Mouse (Mus musculus) midbrain, postnatal 0 days (tissue): Measurements from ENCODE around the gene Cmtr1. TPM values are rescaled to one million over a fixed set of nuclear protein-coding genes. Genes with fewer than 3 reads are reported as not detected.

Source experiments
- ATAC-seq: fragments of 200-750 bp; cut with Nextera tagmentation; 2 replicates; pipeline ENCODE4 v1.8.0; 2017; ENCODE audit warnings: moderate number of reproducible peaks, mild to moderate bottlenecking, moderate TSS enrichment, moderate library complexity; ENCODE audit not compliant: low FRiP score
- DNase-seq: peaks from one replicate; pipeline ENCODE4 v3.0.0-alpha.2; 2015; ENCODE audit warnings: low spot score
- H3K27ac ChIP-seq: fragments of 300-500 bp; sonication (generic); 2 replicates; pipeline ENCODE4 v1.5.1; 2014; ENCODE audit warnings: low read depth, mild to moderate bottlenecking, low read length, mixed read lengths
- H3K27me3 ChIP-seq: fragments of 300-500 bp; sonication (generic); 2 replicates; pipeline ENCODE4 v1.6.1; 2014; ENCODE audit warnings: low read length, control low read depth, mixed read lengths; ENCODE audit not compliant: insufficient read depth
- H3K36me3 ChIP-seq: fragments of 300-500 bp; sonication (generic); 2 replicates; pipeline ENCODE4 v1.6.1; 2014; ENCODE audit warnings: low read length, control low read depth, mixed read lengths; ENCODE audit not compliant: insufficient read depth
- H3K4me1 ChIP-seq: fragments of 300-500 bp; sonication (generic); 2 replicates; pipeline ENCODE4 v1.6.1; 2014; ENCODE audit warnings: mild to moderate bottlenecking, control low read depth, antibody characterized with exemption, low read length, mixed read lengths; ENCODE audit not compliant: insufficient read depth
- H3K4me2 ChIP-seq: fragments of 300-500 bp; sonication (generic); 2 replicates; pipeline ENCODE4 v1.6.1; 2014; ENCODE audit warnings: low read depth, mild to moderate bottlenecking, low read length, mixed read lengths; ENCODE audit not compliant: poor library complexity, severe bottlenecking
- H3K4me3 ChIP-seq: fragments of 300-500 bp; sonication (generic); 2 replicates; pipeline ENCODE4 v1.5.1; 2014; ENCODE audit warnings: low read depth, mild to moderate bottlenecking, low read length, moderate library complexity
- H3K9ac ChIP-seq: fragments of 300-500 bp; sonication (generic); replicated peaks from 2 replicates; pipeline ENCODE4 v1.6.1; 2014; ENCODE audit warnings: mild to moderate bottlenecking, low read length, moderate library complexity, mixed read lengths; ENCODE audit not compliant: poor library complexity, severe bottlenecking
- H3K9me3 ChIP-seq: fragments of 300-500 bp; sonication (generic); 2 replicates; pipeline ENCODE4 v1.6.1; 2016; ENCODE audit warnings: low read length, control low read depth
- CTCF ChIP-seq: IDR thresholded peaks from 2 replicates; pipeline ENCODE4 v1.5.1; 2016; ENCODE audit warnings: antibody characterized with exemption, mild to moderate bottlenecking
- WGBS: fragments of 180-500 bp; shearing (Covaris S2); extraction: QIAGEN DNeasy Blood & Tissue Kit; methylation state at CpG from one replicate; pipeline ENCODE4 v1.1.7; 2014; 5-methylcytosine and 5-hydroxymethylcytosine counted together
- polyA plus RNA-seq: library from polyadenylated mRNA; unstranded; fragments of >200 nt; fragmentation: Nextera tagmentation; extraction: Ambion mirVana; gene quantifications from 2 replicates; pipeline ENCODE4 v1.2.1, GENCODE M21; 2015
- total RNA-seq: library from RNA; depleted of rRNA; stranded (reverse); fragments of >200 nt; gene quantifications from 2 replicates; pipeline ENCODE4 v1.2.3, GENCODE M21; 2014

The Cmtr1 gene
- total and polyA plus RNA-seq, 2 experiments from 2014 or later: 58.5 to 105 TPM

- TF ChIP-seq CTCF: no peak
- H3K4me3 ChIP-seq: no peak overlapping the region
- H3K4me2 ChIP-seq: no peak overlapping the region
- no peak for DNase-seq
- no peak overlapping the region for H3K27ac ChIP-seq
- no peaks in the 10 kb centered on the region for H3K9me3 ChIP-seq
- ATAC-seq: no peak
- no peaks in the 10 kb centered on the region for H3K4me1 ChIP-seq
- 90% methylated on average over 9 of the region's 9 CpGs for WGBS
- no peak overlapping the region for H3K9ac ChIP-seq
- peaks cover 74% of the 10 kb centered on the region for H3K36me3 ChIP-seq
- no peaks in the 10 kb centered on the region for H3K27me3 ChIP-seq
Observed at GRCm38 (mm10) chr17:29681669-29682068, 21.3 kb downstream of the Cmtr1 start.

GRCm38 (mm10) chr17:29682261-29682660 is 21.9 kb downstream of the Cmtr1 start:
- WGBS: 84% methylated on average over 7 of the region's 7 CpGs
- Histone ChIP-seq H3K36me3 (peaks cover 72% of the 10 kb centered on the region), H3K9me3 (no peaks in the 10 kb centered on the region), H3K9ac (no peak overlapping the region), H3K4me2 (no peak overlapping the region), H3K27me3 (no peaks in the 10 kb centered on the region), H3K4me1 (no peaks in the 10 kb centered on the region), H3K27ac (no peak overlapping the region), H3K4me3 (no peak overlapping the region)
- TF ChIP-seq CTCF: no peak
- DNase-seq (no peak), ATAC-seq (no peak)

- 86% methylated on average over 2 of the region's 2 CpGs for WGBS
- no peak for DNase-seq
- no peak for ATAC-seq
- H3K4me3 ChIP-seq: no peak overlapping the region
- no peak overlapping the region for H3K4me2 ChIP-seq
- H3K9me3 ChIP-seq: no peaks in the 10 kb centered on the region
- no peaks in the 10 kb centered on the region for H3K27me3 ChIP-seq
- no peak for TF ChIP-seq CTCF
- H3K9ac ChIP-seq: no peak overlapping the region
- H3K4me1 ChIP-seq: no peaks in the 10 kb centered on the region
- H3K27ac ChIP-seq: no peak overlapping the region
- peaks cover 75% of the 10 kb centered on the region for H3K36me3 ChIP-seq
Observed at GRCm38 (mm10) chr17:29683127-29683526, 22.7 kb downstream of the Cmtr1 start.

- WGBS: 94% methylated on average over 4 of the region's 4 CpGs
- no peak overlapping the region for H3K4me2 ChIP-seq
- H3K36me3 ChIP-seq: peaks cover 67% of the 10 kb centered on the region
- TF ChIP-seq CTCF: no peak
- no peak for ATAC-seq
- DNase-seq: no peak
- no peaks in the 10 kb centered on the region for H3K4me1 ChIP-seq
- no peaks in the 10 kb centered on the region for H3K27me3 ChIP-seq
- no peaks in the 10 kb centered on the region for H3K9me3 ChIP-seq
- H3K4me3 ChIP-seq: no peak overlapping the region
- H3K27ac ChIP-seq: no peak overlapping the region
- H3K9ac ChIP-seq: no peak overlapping the region
Observed at GRCm38 (mm10) chr17:29684275-29684674, 23.9 kb downstream of the Cmtr1 start.

GRCm38 (mm10) chr17:29686771-29687170 is 26.4 kb downstream of the Cmtr1 start:
- DNase-seq (no peak), ATAC-seq (no peak)
- Histone ChIP-seq H3K9ac (no peak overlapping the region), H3K27ac (no peak overlapping the region), H3K4me3 (no peak overlapping the region), H3K9me3 (no peaks in the 10 kb centered on the region), H3K36me3 (peaks cover 72% of the 10 kb centered on the region), H3K4me2 (no peak overlapping the region), H3K4me1 (no peaks in the 10 kb centered on the region), H3K27me3 (no peaks in the 10 kb centered on the region)
- 94% methylated on average over 5 of the region's 5 CpGs for whole genome bisulfite sequencing
- TF ChIP-seq CTCF: no peak

- ATAC-seq (no peak), DNase-seq (no peak)
- no peak overlapping the region for H3K27ac ChIP-seq
- H3K4me1 ChIP-seq: no peaks in the 10 kb centered on the region
- no peak for TF ChIP-seq CTCF
- H3K4me3 ChIP-seq: no peak overlapping the region
- no peaks in the 10 kb centered on the region for H3K27me3 ChIP-seq
- H3K9ac ChIP-seq: no peak overlapping the region
- no peak overlapping the region for H3K4me2 ChIP-seq
- 67% methylated on average over 6 of the region's 6 CpGs for whole genome bisulfite sequencing
- peaks cover 66% of the 10 kb centered on the region for H3K36me3 ChIP-seq
- no peaks in the 10 kb centered on the region for H3K9me3 ChIP-seq
Observed at GRCm38 (mm10) chr17:29687373-29687772, 27.0 kb downstream of the Cmtr1 start.

- H3K4me3 ChIP-seq: no peak overlapping the region
- H3K9ac ChIP-seq: no peak overlapping the region
- ATAC-seq (no peak), DNase-seq (no peak)
- H3K36me3 ChIP-seq: peaks cover 59% of the 10 kb centered on the region
- H3K4me1 ChIP-seq: no peaks in the 10 kb centered on the region
- no peaks in the 10 kb centered on the region for H3K9me3 ChIP-seq
- no peak overlapping the region for H3K4me2 ChIP-seq
- WGBS: 92% methylated on average over 10 of the region's 10 CpGs
- no peak overlapping the region for H3K27ac ChIP-seq
- H3K27me3 ChIP-seq: no peaks in the 10 kb centered on the region
- no peak for TF ChIP-seq CTCF
Observed at GRCm38 (mm10) chr17:29688610-29689009, 28.2 kb downstream of the Cmtr1 start.
